Mouse (Mus musculus) skeletal muscle tissue, adult 2 months (tissue): ENCODE results near the gene Zfp263.

Experiments used
- DNase-seq: peaks from one replicate; pipeline ENCODE4 v3.0.0-alpha.2; 2012; ENCODE audit warnings: low read depth, low spot score

Gene Zfp263

DNA sequence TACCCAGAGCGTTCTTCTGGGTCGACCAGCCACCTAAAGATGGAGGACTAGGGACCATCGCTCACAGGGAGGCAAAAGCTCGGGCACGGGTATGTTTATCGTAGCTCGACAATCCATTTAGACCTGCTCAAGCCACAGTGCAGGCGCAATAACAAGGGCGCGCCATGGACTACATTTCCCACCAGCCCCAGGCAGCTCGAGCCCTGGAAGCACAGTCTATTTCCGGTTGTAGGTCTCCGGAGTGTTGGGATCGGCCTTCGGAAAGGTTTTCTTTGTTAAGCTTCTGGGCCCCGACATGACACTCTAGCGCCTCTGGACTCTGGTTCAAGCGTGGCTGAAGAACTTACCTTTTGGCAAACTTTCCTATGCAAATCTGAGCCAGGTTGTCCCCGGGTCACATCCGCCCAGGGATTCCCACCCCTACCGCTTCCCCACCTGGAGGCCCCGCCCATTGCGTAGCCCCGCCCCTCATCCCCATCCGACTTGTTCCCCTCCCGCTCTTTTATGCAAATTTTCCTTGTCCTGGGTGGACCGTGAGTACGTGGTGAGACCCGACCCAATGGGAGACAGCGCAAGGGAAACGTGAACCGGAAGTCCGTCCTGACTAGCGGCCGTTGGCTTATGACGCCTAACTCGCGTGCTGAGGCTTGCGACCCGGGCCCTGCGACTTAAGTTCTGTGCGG is at the start of gene Zfp263:
Gene Zfp263 (plus strand): TSS at position 591 of the 683 bp plus-strand sequence.
- DNase-seq: peak; percentile 96

DNA sequence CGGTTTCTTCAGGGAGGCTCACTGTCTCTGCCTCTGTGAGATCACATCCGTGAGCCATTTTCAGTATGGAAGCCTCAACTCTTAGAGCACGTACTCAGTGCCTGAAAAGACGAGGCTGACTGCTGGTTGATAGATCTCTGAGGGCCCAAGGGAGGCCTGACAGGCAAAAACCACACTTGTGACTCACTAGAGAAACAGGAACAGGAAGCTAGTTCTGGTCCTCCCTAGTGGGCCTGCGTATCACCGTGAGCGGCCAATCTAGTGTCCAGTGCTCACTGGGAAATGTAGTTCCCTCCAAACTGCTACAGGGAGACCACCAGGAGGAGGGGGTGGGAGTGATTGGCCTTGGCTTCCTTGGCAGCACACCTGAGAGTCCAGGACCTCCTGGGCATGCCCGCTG is 44.6 kb upstream of the Zfp263 start:
- DNase-seq: no peak

DNA sequence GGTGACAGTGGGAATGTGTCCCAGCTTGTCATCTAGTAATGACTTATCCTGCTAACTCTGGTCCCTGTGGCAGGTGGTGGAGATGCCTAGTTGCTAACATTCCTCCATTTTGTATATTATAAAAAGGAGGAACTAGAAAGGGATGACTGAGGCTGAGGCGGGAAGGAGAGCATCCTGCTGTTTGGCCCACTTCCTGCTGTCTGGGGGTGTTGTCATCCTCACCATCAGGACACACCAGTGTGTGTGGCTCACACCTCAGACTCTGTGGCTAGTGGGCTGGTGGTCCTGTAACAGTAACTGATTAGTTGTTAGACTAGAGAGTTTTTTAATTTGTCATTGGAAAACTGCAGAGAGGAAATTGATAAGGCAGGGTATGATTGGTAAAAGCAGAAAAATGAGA is 43.0 kb upstream of the Zfp263 start:
- no peak for DNase-seq

DNA sequence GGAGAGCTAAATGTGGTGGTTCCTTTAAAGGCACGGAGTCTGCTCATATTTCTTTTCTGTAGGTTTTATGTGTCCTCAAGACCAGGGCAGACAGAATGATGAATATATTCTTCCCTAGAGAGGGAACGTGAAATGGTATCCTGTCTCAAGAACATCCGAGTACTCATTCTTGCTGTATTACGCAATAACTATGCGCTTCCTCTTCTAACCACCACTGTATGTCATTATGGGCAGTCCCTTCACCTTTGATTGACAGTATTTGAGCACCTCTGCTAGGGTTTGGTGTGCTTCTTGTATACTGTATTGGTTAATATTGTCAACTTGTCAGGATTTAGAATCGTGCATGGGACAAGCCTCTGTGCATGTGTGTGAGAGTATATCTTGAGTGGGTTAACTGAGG is 37.2 kb upstream of the Zfp263 start:
- DNase-seq: no peak

DNA sequence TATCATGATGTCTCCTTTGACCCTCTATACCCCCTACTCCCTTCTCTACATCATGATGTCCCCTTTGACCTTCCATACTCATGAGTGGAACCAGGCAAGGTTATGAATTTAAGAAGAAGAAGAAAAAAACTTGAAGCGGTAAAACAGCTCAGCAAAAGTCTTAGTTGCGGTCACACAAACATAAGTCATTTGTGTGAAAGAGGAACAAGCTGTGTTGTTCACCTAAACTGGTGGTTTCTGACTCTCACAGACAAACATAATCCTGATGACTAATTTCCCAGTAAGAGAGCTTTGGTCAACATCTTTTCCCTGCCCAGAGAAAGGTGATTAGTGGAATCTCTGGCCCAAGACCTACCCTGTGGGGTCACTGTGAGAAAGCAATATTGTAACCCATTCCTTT is 29.2 kb upstream of the Zfp263 start:
- no peak for DNase-seq

DNA sequence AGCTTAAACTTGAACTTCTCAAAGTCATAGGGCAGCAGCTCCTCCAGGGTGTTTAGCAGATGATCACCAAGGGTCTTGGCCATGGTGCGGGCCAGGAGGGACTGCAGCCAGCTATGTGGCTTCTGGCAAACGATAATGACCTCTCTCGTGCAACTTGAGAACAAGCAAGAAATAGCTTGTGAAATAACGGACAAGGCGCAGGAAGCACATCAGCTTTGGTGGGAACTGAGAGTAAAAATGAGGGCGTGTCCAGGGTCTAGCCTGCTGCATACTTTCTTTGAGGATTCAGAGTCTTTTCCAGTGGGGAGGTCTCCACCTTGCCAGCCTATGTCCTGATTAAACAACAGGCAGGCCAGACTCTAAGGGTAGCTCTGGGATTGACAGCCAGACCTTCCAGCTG is 25.9 kb upstream of the Zfp263 start, which contains the start of gene Mefv:
Gene Mefv (minus strand): TSS at position 118 of the 400 bp plus-strand sequence.
- no peak for DNase-seq

DNA sequence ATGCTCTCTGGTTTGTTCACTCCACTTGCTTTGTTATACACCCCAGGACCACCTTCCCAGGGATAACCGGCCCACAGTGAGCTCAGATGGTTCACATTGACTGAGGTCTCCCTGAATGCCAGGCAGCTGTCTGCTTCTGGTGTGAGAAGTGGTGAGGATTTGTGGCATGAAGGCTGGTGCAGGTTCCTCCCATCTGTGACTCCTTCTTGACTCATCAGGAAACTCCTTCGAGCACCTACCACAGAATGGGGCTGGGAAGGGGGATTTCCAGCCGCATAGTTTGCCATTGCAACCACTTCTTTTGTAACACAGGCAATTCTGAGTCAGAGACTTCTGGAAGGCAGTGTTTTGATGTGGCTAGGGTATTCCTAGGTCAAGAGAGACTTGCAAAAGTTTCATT is 20.7 kb upstream of the Zfp263 start:
- DNase-seq: no peak

DNA sequence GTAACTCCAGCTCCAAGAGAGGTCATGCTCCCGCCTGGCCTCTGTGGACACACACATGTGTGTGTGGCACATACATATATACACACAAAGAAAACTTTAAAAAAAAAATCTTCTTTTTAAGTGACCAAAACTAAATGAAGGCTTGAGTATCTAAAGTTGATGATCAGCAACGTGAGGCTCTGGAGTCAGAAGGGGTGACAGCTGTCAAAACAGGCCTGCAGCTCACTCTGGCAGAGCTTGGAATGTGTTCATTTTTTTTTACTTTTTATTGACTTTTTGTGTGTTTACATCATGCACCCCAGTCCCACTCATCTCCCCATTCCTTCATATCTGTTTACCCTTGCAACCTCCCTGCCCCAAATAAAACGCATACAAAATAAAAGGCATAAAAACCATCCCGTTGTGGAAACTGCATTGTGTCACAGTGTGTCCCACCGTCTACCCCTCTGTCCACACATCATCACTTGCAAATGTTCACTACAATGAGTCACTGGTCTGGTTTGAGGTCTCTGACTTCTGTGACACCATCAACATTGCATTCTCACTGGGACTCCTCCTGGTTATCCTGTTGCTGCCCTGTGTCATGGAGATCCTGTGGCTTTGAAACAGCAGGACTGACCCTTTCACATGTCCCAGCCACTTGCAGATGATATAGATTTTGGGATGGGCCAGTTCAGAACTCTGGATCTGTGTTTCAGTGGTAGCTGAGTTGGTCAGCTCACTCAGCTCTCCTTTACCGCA is 15.7 kb upstream of the Zfp263 start:
- DNase-seq: no peak

DNA sequence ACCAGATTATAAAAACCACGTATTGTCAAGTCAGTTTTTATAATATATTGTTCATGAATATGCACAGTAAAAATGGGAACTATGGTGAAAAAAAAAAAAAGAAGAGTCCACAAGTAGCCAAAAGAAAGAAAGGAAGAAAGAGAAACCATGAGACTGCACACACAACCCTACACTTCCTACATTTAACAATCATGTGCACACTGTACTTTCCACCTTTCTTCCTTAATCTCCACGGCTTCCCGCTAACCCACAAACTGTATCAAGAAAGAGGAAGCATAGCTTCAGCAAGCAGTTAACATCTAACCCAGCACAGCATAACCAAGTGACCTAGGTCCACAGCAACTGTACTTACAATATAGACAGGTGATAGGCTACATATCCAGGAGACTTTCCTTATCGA is 11.3 kb upstream of the Zfp263 start:
- DNase-seq: no peak

DNA sequence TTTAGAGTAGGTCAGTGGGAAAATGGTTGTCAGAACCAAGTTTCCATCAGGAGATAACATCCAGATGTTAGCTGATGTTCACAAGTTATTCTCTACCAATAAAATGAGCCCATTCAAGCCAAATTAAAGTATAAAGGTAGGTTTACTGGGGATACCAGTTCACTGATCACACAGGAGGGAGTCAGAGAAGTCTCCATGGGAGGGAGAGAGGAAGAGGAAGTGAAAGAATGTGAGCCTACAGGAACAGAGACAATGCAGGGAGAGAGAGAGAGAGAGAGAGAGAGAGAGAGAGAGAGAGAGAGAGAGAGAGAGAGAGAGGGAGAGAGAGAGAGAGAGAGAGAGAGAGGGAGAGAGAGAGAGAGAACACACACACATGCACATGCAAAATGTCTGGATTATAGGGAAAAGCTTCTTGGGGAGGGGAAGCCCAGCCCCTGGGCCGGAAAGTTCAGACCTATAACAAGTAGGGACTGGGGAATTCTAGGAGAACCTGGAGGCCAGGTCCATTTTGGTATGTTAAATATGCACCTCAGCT is 10.6 kb upstream of the Zfp263 start:
- DNase-seq: no peak

DNA sequence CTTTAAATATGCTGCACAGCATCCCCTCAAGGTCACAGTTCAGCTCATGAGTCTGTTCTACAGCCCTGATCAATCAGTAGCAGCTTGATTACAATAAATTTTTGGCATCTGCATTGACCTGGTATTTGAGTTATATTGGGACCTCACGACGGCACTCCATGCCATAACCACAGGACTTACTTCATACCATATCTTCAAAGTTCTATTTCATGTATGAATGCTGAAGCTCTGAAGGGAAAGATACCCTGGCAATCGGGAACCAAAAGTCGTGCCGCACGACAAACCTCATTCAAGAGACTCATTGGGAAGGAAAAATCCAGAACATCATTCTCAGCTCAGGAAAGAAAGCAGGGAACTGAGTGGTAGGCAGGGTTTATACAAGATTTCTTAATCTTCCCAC is 1.4 kb upstream of the Zfp263 start:
- no peak for DNase-seq

DNA sequence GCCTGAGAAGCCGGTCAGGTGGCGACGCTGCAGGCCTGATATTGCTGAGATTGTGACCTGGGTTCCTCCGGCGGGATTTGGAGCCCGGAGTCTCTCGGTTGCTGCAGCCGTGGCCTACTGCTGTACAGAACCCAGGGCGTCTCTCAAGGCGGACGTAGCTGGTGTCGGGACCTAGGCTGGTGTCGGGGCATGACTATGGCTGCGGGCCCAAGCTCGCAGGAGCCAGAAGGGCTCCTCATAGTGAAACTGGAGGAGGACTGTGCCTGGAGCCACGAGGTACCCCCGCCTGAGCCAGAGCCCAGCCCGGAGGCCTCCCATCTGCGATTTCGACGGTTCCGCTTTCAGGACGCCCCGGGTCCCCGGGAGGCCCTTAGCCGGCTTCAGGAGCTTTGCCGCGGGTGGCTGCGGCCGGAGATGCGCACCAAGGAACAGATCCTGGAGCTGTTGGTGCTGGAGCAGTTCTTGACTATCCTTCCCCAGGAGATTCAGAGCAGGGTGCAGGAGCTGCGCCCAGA is 350 bp downstream of the Zfp263 start:
- no peak for DNase-seq

DNA sequence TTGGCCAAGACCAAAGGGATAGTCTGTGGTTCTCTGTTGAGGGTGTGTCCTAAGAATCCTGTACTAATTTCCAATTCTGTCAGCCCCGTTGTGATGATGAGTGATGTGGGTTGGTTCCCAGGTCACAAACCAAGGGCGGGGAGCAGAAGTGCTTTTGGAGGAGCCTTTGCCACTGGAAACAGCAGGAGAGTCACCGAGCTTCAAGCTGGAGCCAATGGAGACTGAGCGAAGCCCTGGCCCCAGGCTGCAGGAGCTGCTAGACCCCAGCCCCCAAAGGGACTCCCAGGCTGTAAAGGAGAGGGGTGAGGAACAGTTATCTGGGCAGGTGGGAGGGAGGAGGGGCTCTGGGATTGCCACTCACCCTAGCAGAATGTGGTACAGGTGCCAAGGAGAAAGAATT is 1.8 kb downstream of the Zfp263 start:
- no peak for DNase-seq

DNA sequence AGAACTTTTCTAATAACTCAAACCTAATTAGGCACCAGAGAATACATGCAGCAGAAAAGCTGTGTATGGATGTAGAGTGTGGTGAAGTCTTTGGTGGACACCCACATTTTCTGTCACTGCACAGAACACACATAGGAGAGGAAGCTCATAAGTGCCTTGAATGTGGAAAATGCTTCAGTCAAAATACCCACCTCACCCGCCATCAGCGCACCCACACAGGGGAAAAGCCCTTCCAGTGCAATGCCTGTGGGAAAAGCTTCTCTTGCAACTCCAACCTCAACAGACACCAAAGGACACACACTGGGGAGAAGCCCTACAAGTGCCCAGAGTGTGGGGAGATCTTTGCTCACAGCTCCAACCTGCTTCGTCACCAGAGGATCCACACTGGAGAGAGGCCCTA is 5.1 kb downstream of the Zfp263 start:
- DNase-seq: no peak

DNA sequence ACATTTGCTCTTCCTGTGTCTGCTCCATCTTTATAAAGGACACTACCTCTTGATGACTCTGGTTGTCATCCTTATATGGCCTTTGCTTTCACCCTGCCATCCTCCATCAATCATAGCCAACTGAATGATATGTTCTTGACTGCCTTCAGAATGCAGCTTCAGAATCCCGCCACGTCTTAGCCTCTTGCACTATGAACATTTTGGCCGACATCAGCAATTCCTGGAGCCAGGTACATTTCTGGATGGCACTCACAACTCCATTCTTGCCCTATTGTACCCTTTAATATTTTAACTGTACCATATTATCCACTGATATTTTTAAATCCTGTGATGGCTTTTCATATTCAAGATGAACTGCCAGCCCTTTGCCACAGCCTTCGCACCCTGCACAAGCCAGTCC is 27.7 kb downstream of the Zfp263 start:
- no peak for DNase-seq

DNA sequence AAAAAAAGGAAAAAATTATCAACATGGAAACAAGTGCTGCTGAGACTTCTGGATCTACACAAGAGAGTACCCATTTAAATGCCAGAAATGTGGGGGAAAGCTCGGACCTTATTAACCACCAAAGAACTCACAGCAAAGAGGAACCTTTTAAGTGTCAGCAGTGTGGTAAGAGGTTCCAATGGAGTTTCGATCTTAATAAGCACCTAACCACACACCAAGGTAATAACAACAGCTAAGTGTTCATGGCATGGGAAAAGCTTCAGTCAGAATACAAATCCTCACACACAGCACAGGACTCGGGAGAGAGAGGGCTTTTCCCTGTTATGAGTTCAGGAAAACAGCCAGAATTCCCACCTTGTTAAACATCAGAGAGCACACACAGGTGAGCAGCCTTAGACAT is 32.5 kb downstream of the Zfp263 start:
- no peak for DNase-seq

DNA sequence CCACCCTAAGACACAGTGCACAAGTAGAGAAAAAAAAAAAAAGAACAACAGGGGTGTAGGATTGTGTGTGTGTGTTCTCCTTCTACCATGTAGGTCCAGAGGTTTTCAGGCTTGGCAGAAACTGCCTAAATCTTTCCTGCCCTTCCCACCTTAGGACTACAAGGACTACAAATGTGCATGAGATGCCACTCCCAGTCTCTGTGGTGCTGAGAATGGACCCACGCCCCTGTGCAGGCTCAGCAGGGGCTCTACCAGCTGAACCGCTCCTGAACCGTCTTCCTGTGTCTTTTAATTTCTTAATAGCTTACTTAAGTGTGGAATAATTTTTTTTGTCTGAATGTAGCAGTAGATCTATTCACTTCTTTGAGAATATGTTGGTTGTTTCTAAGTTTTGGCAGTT is 34.1 kb downstream of the Zfp263 start:
- DNase-seq: no peak

DNA sequence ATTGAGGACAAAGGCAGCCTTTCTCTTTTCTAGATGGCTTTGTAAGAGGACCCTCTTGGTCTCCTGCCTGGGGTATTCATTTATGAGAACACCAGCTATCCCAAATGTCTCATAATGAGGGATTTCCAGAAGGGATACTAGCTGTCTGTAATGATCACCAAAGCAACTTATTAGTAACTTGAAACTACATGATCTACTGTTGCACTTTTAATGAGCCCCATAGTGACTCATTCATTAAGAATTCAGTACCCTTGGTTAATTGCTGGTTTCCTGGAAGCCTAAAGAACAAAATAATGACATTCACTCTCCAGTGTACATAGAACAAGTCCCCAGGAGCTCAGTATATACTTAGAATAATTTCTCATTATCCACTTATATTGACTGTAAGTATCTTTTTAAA is 37.3 kb downstream of the Zfp263 start:
- DNase-seq: no peak

DNA sequence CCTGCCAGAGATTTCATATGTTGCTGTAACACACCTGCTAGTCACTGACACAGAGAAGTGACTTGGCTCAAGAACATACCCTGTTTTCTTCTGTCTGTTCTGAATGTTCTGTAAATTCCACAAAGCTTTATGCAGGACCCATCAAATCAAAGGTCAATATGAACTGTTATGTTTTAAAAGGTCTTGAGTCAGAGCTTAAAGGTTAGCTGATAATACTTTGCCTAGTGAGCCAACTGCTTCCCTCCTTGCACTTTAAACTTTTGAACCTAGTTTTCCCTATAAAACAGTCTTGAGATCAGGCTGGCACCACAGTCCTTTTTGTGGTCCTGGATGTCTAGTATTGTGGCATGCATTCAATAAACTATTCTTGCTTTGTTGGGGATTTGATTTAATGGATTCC is 44.5 kb downstream of the Zfp263 start:
- DNase-seq: no peak
